Mouse (Mus musculus): ENCODE measurements at regions not wholly inside any gene's neighbourhood (a gene's known extent, or its start where the extent isn't known, plus 50 kb on each side); places are given as distances from the start of the nearest gene placed in this dataset.

DNA sequence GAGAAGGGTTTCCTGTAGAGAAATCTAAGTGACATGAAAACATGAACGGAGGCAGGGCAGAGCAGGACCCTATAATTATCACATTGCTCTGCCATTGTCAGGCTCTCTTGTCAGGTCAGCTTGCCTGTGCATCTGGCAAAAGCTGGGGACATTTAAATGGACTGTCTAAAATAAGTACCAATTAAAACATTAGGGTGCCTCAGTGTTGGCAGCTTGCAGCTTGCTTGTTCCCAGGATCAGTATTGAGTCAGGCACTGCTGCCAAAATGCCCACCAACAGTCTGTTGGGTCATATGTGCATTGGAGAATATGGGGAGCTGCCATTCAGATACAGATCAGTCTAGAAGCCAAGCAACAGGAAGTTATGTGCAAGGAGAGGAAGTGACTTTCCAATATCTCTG lies 349.5 kb upstream of the B3gat1 start:
- no peak for DNase-seq (ENCODE audit: low spot score)

DNA sequence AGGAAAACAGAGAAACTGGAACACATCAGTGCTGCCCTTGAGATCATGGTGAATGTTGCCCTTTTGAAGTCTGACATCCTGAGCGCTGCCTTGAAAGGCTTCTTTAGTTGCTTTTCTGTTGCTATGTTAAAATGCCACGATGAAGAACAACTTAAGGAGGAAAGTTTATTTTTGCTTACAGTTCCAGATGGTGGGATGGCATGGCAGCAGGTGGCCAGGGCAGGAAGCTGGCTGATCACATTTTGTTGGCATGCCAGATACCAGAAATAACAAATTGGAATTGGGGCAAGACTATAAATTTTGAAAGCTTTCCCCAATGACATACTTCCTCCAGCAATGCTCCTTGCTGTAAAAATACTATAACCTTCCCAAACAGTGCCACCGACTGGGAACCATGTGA lies 334.9 kb upstream of the B3gat1 start:
- DNase-seq (ENCODE audit: low spot score), result no peak

DNA sequence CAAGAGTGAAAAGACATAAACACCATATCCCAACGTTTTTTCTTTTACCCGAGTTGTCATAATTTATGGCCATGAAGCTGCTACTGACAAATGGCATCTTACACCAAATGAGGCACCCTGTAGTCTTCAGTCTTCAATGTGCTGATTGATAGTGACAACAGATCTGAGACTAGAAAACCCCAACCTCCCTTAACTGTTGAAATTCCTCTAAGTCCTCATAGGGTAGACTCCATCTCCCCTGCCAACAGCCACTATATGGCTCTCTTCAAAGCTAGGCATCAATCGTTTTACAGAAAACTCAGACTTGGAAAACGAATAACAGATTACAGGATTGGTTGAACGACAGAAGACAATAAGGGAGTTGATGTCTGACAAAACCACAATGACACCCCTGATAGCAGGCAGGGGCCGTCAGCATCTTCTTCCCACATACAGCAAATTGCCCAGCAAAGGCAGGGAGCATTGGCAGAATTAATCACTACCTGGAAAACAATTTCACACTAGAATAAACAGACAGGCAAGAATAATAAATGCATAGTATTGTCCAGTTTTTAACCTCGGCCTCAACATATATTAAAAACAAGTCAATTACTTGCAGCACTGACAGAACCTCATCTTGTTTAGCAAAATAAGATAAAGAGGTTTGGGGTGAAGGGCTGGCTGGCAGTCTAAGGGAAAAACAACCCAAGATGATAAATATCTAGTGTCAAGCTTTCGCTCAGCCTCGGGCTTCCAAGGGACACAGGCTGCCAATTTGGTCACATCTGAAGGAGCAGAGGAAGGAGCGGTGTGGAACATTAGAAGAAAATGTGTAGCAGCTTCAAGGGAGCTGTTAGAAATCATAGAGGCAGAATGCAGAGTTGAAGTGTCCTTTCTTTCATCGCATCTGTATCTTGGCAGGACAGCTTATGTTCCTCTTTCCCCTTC lies 310.4 kb upstream of the B3gat1 start:
- no peak for DNase-seq (ENCODE audit: low spot score)

DNA sequence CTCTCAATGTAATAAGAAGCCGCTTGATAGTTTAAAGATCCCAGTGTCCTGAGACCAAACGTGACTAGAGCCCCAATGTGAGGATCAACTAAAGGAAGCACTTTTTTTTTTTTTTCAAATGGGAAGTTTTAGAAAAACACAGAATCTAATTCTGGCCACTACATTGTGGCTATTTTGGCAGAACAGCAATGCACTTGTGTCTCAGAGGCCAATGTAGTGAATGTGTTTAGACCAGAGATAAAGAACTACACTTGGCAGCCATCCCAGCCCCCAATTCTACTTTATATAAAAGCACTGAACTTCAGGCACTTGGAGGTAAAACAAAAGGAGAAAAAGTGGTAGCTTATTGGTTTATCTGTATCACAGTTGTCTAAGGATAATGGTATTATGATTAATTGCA lies 298.0 kb upstream of the B3gat1 start:
- no peak for DNase-seq (ENCODE audit: low spot score)

DNA sequence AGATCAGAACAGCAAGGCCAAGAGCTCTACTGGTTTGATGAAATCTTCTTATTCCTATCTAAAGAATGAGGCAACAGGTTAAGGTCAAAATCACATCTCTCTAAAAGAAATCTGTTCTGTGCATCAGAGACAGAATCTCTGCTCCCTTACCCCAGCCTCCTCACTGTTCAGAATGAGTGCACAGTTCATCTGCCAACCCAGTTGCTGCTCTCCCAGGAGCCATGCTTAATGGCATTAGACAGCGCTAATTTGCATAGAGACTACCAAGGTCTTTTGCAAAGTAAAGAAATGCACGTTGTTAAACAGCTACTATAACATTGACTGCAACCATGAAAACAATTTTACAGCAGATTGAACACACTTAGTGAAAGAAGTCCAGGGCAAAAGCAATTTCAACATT lies 296.3 kb upstream of the B3gat1 start:
- no peak for DNase-seq (ENCODE audit: low spot score)

DNA sequence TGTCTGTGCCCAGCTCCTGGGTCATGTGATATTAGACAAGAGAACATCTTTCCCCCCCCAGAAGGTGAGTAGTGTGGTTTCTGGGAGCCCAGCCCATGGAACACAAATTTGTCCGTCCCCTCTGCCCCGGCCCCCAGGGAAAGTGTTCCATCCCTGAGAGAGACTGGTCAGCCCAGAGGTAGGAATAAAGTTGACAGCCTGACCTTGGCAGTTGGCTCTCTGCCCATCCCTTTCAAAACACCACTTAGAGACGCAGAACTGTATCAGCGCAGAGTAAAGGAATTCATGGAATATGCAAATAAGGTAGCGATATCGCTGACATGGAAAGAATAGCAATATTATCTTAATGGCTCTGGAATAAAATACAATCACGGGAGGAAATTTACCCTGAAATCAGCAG lies 279.6 kb upstream of the B3gat1 start:
- peak; percentile 12 for DNase-seq (ENCODE audit: low spot score)

DNA sequence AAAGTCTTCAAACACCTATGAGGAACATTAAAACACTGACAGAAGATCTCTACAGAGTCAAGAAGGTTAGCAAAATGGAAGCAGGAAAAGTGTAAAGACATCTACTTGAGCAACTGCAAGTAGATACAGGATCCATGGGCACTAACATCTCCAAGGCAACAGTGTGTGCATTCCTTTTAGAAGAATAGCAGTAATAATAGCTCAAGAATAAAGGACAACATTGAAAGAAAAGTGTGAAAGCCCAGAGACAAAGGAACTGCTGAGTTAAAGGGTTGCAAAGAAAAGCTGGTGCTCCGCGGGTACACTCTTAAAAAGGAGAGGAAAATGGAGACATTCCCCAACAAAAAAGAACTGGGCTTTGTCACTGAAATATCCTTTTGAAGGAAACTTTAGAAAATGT lies 272.4 kb upstream of the B3gat1 start:
- DNase-seq (ENCODE audit: low spot score), result no peak

DNA sequence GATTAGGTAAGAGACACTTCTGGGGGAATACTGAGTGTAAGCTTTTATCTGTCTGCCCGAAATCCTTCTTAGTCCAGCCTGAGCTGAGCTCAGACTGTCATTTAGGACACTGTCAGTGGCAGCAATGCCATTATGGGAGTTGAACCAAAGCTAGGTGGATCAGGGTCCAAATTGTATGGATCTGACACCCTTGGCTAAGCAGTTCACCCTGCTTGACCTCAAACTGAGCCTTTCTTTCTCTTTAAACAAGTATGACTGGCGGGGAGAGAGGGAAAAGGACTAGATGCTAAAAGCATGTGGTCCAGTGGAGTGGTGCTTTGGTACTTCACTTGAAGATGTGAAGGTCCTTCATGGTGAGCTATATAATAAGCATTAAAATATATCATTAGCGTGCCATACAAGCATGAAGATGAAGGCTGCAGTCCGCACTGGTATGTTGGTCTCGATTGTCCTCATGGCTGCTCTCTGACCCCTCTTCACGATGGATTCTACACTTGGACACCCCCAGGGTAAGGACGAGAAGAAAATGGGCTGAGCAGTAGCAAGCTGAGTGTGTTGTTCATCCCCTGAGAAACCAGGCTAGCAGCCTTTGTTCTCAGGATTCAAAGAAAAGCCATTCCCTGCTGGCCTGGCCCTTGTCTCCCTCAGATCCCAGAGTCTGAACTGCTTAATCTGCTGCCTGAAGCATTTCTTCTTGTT lies 262.7 kb upstream of the B3gat1 start:
- no peak for DNase-seq (ENCODE audit: low spot score)

DNA sequence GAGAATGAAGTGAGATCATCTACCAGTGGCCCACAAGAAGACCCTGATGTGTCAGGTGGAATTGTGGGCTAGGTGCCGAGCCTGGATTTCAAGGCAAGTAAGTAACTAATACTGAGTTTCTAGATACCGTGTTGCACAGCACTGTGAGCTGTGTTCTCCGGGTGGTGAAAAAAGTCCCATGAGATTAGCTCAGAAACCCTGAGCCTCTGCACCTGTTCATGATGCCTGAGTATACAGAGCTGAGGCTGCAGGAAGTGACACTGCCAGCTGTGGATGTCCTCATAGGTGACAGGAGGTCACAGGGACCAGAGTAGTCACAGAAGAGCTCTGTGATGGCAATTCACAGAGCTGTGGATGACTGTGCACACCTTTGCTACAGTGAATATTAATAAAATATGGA lies 257.2 kb upstream of the B3gat1 start:
- no peak for DNase-seq (ENCODE audit: low spot score)

DNA sequence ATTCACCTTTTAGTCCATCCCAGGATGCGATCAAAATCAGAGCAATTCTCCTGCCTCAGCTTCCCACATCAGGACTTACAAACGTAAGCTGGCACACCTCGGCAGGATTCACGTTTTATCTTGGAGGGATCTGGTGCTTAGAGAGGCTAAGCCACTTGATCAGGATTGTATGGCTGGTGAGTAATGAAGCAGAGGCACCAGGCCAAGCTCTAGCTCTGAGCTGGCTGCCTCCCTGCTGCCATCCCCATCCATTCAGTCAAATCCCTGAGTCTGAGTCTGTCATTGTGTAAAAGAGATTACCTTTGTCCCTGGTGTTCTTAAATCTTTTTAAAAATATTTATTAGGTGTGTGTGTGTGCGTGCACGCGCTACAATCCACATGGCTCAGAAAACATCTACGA lies 252.6 kb upstream of the B3gat1 start:
- DNase-seq (ENCODE audit: low spot score), result no peak

DNA sequence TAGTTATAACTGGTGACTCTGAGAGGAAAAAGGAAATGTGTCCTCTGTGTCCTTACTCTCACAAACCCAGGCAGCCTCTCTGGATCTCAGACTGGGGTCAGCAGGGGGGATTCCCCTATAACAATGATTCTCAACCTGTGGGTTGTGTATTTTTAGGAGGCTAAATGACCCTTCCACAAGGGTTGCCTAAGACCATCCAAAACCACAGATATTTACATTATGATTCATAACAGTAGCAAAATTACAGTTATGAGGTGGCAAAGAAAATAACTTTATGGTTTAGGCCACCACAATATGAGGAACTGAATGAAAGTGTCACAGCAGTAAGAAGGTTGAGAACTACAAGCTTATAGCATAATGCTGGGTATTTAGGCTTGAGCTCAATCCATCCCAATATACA lies 251.6 kb upstream of the B3gat1 start:
- DNase-seq (ENCODE audit: low spot score), result no peak

DNA sequence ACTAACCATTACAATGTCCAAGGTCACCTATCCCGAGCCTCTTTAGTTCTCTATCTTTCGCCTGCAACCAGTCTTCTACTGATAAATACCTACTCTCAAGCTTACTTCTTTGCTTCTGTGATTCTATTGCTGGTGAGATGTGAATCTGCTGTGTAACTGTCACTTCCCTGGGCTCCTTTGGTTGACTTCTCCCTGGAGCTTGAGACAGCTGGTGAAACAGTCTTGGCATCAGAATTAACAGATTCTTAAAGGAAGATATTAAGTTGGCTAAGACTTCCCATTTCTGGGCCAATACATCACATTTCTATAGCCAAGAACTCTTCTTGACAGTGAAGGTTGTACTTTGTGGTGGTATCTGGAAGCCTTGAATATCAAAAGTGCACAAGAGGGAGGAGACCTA lies 239.8 kb upstream of the B3gat1 start:
- no peak for DNase-seq (ENCODE audit: low spot score)

DNA sequence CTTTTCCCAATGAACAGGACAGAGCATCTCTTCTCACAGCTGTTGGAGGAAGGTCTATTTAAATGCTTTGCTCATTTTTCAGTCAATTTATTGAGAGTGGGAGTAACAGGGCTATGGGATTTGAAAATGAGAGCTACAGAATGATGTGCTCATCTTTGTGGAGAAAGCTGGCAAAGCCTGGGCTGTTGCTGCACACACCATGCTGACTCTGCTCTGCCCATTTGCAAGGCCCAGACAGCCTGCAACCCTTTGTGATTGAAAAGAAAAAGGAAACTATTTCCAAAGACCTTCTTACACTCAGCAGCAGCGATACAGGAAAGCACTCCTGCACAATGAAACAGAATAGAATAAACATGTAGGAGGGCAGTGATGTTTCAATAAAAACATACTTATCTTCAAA lies 231.5 kb upstream of the B3gat1 start:
- DNase-seq (ENCODE audit: low spot score), result no peak

DNA sequence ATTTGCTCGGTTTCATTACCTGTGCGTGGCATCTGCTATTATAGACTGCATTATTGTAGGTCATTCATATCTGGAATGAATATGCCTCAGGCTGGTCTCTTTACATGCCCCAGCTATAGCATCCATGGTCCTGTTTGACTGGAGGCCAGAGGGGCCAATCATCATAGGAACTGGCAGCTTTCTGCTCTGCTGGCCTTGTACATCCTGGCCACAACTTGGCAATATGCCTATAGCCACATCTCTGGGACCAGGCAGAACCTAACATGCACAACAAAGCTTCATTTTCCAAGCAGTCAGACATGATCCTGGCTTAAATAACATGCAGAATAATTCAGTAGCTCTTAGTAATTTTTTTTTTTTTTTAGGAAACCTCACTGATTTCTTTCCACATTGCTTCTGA lies 227.6 kb upstream of the B3gat1 start:
- no peak for DNase-seq (ENCODE audit: low spot score)

DNA sequence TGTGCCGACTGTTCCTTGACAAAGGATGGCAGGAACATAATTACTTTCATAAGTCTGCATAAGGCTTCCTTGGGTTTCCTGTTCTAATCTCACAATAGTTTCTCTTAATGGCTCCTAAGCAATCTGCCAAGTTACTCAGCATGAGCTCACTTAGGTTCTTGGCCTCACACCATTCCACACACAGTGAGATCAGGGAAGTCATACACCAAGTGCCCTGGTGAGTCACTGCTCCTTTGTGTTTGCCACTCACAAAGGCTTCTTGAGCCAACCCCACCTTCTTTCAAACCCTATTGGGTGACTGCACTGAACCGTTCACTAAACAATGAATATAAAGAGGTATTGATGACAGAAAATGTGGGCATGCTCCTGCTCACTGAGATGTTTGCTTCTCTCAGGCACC lies 214.9 kb upstream of the B3gat1 start:
- DNase-seq (ENCODE audit: low spot score), result no peak

DNA sequence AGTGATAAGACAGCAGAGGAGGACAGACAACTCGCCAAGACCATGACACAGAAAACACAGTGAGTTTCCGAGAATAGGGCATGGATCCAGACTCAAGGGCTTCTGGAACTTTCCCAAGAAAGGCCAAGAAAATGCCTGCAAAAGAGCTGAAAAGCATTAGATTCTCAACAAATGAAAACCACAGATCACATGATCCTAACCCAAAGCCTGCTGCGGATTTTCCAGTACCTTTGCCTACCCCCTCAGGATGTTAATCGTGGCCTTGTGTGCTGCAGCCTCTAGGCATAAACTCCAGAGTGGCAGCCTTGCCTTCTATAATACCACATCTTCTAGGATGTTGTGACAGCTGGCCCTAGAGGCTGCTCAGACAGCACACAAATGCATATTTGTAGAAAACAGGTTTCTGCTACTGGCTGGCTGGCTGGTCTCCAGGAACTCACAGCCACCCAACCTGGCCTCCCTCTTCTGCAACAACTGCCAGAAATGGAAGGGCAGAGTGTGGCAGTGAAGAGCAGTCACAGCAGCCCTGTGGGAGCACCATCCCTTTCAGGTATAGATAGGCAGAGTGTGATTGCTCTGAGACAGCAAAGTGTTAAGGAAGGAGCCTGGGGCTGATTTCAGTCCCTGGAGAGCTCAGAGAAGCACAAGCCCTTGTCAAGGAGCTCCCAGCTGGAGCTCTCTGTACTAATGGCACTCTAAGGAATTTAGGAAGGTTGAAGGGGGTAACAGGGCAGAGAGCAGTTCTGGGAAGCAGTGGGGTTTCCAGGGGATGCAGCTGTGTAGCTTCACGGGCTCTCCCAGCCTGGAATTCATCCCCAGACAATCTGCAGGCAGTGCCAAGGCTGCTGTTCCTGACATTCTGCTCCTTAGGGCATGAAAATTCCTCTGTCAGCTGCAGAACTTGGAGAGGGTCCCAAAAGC lies 213.7 kb upstream of the B3gat1 start:
- DNase-seq (ENCODE audit: low spot score), result peak; percentile 30

DNA sequence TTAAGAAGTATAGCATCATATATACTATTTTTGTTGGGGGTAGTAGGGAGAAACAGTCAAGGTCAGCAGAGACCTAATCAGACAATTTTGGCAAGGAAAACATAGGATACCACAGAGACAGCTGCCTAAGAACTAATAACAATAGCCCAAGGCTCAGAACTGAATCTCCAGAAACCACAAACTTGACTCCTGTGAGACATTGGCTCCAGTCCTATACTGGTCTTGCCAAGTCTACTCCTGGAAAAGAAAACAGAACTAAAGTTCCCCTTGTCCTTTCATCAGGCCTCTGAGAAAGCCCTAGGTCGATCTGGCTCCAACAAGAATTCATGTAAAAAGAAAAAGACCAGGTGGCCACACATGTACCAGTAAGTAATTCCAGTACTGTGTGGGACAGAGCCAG lies 209.4 kb upstream of the B3gat1 start:
- DNase-seq (ENCODE audit: low spot score), result no peak

DNA sequence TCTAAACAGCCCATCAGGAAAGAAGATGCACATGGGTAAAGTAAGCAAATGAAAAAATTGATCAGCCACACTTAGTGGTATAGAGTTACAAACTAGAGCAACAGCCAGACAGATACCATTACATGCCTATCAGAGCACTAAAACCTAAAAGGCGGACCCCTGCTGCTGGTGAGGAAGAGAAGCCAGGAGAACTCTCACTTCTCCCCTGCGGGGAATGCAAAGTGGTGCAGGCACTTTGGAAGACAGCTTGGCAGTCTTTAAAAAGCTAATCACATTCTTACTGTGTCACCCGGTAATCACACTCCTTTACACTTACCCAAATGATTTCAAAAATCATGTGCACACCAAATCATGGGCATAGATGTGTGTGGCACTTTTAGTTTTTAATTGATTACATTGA lies 204.8 kb upstream of the B3gat1 start:
- DNase-seq (ENCODE audit: low spot score), result no peak

DNA sequence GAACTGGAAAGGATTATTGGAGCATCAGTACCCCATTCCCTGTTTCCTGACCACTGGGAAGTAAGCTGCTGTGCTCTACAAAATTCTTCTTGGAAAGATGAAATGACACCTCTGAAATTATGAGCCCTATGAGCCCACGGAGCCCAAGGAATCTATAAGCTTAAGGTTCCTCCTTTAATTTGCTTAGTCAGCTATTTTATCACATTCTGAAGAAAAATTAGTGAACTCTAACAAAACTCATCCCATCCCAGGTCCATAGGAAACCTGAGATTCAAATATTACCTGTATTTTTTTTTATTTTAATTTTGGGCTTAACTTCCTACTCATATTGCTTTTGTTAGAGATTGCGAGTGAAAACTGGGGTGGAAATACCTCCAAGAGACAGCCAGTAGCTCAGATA lies 194.5 kb upstream of the B3gat1 start:
- DNase-seq (ENCODE audit: low spot score), result no peak

DNA sequence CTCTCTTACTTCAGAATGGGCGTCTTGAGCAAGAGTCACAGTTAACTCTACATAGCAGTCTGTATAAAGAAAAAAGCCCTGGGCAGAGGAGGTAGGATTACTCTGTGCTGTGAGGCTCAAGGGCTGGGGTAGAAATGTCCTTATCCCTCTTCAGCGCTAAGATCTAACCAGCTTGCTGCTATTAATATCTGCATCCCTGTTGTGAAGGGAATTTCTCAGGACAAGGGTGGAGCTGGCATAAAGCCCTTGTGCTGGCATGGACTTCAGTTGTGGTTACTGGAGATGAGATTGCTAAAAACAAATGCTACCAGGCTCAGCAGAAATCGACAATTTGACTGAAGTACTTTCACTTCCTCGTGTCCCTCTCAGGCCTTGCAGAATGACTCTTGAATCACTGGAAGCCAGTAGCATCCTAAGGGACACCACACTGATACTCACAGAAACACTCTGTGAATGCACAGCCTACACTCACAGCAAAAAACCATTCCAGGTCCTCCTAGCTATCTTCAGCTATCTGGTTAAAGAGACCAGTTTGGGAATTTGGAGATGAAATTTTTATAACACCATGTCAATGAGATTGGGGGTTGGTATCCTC lies 185.1 kb upstream of the B3gat1 start:
- no peak for DNase-seq (ENCODE audit: low spot score)

DNA sequence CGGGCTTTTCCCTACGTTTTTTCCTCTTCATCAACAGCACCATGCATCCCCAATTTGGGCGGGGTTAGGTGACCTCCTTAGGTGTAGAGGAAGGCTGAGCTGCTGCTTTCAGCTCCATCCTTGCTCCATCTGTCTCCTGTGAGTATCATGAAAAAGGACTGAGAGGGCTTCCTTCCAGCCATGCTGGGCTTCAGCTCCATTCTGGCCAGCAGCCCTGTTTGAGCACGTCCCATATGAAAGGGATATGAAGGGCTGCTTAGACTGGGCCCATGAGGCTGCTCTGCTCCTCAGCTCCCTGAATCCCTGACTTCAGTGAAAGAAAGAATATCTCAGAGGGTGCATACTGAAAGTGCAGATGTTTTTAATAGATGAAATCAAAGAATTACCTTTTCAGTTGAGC lies 184.4 kb upstream of the B3gat1 start:
- no peak for DNase-seq (ENCODE audit: low spot score)

DNA sequence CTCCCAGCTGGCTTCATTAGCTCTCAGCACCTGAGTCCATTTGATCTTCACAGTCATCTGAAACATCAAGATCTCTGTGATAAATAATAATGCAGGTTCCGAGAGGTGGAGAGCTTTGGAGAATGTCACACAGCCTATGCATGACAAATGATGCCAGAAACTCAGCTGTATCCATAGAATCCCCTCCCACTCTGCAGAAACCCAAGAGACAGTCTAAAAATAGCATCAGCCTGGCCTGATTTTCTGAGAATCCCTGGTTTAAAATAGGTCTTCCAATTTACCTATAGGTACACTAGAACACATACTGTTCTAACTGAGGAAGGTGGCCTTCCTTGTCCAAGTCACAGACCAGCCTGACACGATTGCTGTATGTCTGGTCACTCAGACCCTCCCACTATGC lies 184.0 kb upstream of the B3gat1 start:
- no peak for DNase-seq (ENCODE audit: low spot score)
